Mouse (Mus musculus) colon, adult 2 months (tissue): ENCODE results near the gene Nos3. TPM values are rescaled to one million over a fixed set of nuclear protein-coding genes. Genes with fewer than 3 reads are reported as not detected.

Experiments used
- polyA plus RNA-seq: library from polyadenylated mRNA; depleted of rRNA; stranded (reverse); fragments of >200 nt; gene quantifications from 2 replicates; pipeline ENCODE4 v1.2.3, GENCODE M21; 2012; rRNA removed

The Nos3 gene
- polyA plus RNA-seq, result 5.4 and 6.2 TPM in 2 replicates

DNA sequence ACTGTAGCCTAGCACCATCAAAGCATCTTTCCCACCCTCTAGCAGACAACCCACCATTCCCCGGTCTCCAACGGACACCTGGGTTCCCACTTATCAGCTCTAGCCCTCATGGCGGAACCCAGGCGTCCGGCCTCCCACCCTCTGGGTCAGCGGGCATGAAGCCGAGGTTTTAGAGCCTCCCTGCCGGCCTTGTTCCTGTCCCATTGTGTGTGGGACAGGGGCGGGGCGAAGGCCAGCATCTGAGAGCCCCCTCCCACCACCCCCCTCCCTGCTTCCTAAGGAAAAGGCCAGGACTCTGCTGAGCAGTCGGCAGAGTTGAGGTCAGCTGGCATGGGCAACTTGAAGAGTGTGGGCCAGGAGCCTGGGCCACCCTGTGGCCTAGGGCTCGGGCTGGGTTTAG lies at the start of gene Nos3:
Nos3 (plus strand) TSS at position 303 of the 400 bp plus-strand sequence.

DNA sequence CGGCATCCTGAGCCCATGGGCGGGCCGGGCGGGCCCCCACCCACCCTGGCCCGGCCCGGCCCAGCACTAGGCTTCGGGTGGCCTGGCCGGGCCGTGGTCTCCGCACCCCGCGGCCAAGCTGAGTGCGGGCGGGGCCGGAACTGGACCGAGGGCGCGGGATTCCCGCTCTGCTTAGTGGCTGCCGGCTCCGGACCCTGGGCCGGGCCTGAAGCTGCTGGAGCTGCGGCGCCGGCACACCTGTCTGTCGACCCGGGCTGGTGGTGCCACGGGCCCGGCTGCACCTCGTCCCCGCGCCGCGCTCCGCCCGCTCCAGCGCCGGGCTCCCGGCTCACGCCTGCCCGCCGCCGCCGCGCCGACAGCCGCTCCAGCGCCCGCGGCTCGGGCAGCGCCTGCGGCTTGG lies 13.3 kb upstream of the Nos3 start, which contains the start of gene Kcnh2:
Kcnh2 (minus strand) TSS at position 327 of the 400 bp plus-strand sequence.

DNA sequence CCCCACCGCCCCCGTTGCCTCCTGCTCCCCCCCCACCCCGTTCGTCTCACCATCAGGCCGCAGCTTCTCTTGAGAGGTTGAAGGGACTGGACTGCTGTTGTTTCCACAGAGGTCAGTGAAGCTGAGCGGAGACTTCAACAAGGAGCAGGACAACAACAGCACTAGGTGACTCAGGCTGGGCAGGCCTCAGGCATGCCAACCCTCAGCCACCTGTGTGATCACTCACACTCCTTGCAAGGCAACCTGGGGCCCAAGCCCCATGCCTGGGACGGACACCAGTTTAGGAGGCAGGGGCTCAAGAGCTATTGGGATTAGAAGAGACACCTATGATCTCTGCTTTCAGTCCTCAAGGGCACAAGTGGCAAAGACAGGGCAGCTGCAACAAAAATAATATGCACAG lies 27.3 kb downstream of the Nos3 start, which contains the start of gene Atg9b:
Atg9b (minus strand) TSS at position 280 of the 400 bp plus-strand sequence.

DNA sequence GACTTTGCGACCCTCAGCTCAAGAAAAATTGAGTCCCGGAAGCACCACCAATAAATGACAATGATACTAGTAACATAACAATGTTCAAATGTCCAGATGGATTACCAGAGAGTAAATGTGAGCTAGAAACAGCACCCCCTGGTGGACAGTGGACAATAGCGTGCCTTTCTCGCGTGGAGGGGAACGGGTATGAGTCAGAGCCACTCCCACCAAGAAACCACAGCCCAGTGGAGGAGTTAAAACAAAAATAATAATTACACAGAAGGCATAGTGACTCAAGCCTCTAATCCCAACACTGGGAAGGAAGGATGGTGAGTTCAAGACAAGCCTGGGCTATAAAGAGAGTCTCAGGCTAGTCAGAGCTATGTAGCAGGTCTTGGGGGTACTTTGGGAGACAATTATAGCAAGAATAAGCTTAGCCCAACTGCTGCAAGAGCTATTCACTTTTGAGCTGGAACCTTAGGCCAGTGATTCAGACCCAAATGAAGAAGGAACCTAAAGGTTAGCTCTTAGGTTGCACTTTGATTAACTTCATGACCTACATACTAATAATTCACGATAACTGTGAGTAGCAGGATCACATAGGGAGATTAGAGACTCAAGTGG lies 28.9 kb downstream of the Nos3 start, which contains the start of gene Abcb8:
Abcb8 (plus strand) TSS at position 272 of the 606 bp plus-strand sequence.

DNA sequence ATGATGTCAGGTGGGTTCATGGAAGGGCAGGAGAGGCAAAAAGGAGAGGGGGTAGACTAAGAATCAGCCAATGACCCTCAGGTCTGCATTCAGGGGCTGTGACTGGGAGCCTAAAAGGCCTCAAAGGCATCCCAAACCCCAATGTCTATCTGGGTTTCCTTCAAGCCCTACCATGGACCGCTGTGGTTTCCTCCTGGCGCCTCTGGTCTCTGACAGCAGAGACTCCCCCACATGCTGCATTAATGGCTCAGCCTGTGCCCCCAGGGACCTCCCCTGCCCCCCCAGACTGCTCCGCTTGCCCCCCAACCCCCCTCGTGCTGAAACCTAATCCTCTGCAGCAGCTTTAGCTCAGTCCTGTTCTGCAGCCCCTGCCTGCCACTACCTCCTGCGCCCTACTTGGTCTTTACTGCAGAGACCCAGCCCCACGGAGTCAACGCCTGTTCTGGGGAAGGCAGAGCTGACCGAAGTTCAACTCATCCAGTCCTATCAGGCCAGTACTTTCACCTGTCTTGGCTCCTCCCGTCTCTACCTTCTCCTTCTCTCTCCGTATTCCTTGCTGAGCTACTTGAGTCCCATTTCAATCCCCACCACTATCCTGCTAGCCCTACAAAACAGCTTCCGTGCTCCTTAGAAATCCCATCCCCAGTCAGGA lies 48.6 kb downstream of the Nos3 start, which contains the start of gene Asic3:
Asic3 (plus strand) TSS at position 351 of the 652 bp plus-strand sequence.

DNA sequence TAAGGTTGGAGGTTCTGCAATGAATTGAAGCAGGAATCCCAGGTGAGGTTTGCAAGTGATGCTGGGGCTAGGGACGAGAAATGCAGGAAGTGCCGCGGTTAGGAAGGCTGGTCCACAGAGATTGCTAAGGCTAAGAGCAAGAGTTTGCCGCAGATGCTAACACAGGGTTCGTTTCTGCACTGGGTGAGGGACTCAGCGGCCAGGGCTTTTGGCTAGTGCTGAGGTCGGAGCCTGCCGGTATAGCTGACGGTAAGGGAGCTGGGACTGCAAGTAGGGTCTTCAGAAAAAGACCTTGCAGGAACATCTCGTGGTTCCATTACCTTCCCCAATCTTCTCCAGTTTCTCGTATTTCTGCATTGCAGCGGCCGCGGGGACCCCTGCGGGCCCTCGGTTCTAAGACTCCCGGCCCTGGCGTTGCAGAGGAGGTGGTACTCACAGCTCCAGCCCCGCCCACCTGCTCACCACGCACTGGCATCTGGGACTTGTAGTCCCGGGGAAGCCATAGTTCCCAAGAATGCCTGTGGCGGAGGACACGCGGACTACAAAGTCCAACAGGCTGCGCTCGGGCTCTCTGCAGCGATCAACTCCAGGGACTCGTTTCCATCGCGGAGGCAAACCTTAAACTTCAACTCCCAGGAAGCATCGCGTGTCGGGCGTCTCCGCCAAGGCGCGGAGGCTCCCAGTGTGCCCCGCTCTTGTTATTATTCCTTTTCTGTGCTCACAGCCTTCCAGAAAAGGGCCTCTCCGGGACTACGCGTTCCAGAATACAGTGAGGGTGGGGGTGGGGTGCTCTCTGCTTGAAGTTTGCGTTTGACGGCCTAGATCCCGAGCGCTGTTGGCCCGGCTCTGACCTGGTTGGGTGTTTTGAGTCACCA lies 58.8 kb downstream of the Nos3 start, which contains the start of the genes Cdk5 and Slc4a2:
Cdk5 (minus strand) TSS at position 402 of the 875 bp plus-strand sequence.
Slc4a2 (plus strand) TSS at position 709 of the 875 bp plus-strand sequence.

Other genes starting within 250 kb of the Nos3 start
- gene Nupl2, start 199.8 kb upstream of the Nos3 start, polyA plus RNA-seq, result 5.5 and 6.1 TPM in 2 replicates
- 45.8 and 63.0 TPM in 2 replicates for gene Kcnh2, start 13.2 kb upstream of the Nos3 start, polyA plus RNA-seq
- gene Atg9b, start 27.3 kb downstream of the Nos3 start, polyA plus RNA-seq, result 2.7 and 3.1 TPM in 2 replicates
- 87.7 and 110 TPM in 2 replicates for gene Abcb8, start 28.9 kb downstream of the Nos3 start, polyA plus RNA-seq
- gene Asic3, start 48.6 kb downstream of the Nos3 start, polyA plus RNA-seq, result 0.24 and 0.58 TPM in 2 replicates
- gene Cdk5, start 58.7 kb downstream of the Nos3 start, polyA plus RNA-seq, result 54.6 and 65.0 TPM in 2 replicates
- gene Slc4a2, start 59.0 kb downstream of the Nos3 start, polyA plus RNA-seq, result 204 and 219 TPM in 2 replicates
- 383 and 498 TPM in 2 replicates for gene Fastk, start 80.5 kb downstream of the Nos3 start, polyA plus RNA-seq
- 132 and 162 TPM in 2 replicates for gene Tmub1, start 83.0 kb downstream of the Nos3 start, polyA plus RNA-seq
- 67.4 and 75.9 TPM in 2 replicates for gene Agap3, start 87.4 kb downstream of the Nos3 start, polyA plus RNA-seq
- gene Gbx1, start 162.4 kb downstream of the Nos3 start, polyA plus RNA-seq, result not detected in 2 replicates
- gene Asb10, start 176.2 kb downstream of the Nos3 start, polyA plus RNA-seq, result 0.73 and 1.3 TPM in 2 replicates
- not detected in 2 replicates for gene 4931409K22Rik, start 192.0 kb downstream of the Nos3 start, polyA plus RNA-seq
- gene Abcf2, start 212.7 kb downstream of the Nos3 start, polyA plus RNA-seq, result 33.0 and 34.9 TPM in 2 replicates
- 39.3 and 45.2 TPM in 2 replicates for gene Chpf2, start 221.9 kb downstream of the Nos3 start, polyA plus RNA-seq